Mouse (Mus musculus) bone marrow, adult 2 months (tissue): ENCODE data around the gene Myt1.

Experiments used
- CTCF ChIP-seq: fragments of 200-500 bp; IDR thresholded peaks from 2 replicates; pipeline ENCODE4 v1.5.1; 2011; ENCODE audit warnings: low read length, control low read depth; ENCODE audit not compliant: control insufficient read depth, insufficient read depth
- POLR2A ChIP-seq: fragments of 200-500 bp; IDR thresholded peaks from 2 replicates; pipeline ENCODE4 v1.6.1; 2011; ENCODE audit warnings: low read depth, mild to moderate bottlenecking, control low read depth, low read length, borderline replicate concordance; ENCODE audit not compliant: control insufficient read depth

GRCm38 (mm10) chr2:181775786-181776185 lies 12.7 kb downstream of the Myt1 start:
- no peak for TF ChIP-seq CTCF
- TF ChIP-seq POLR2A = no peak
